Mouse (Mus musculus): ENCODE measurements around the gene 4430402I18Rik.

DNA sequence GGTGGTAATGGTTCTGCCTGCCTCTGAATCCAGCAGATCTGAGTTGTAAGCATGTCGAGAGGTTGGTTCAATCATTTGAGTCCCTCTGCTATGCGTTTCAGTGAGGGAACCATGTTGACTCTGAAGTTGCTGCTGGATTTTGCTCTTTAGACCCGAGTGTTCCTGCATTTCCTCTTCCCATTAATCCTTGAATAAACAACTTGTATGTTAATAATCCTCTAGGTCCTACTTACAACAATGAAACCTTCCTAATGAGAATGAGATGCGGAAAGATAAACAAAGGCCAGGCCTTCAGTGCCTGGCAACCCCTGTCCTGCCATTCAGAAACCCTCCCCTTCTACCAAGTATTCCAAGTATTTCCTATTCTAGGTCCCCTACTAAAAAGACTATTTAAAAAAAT, 51.1 kb downstream of the 4430402I18Rik start:
- TF ChIP-seq CTCF (IDR thresholded peaks at IDR 0.05) (no peak), EP300 (IDR thresholded peaks at IDR 0.05) (peak; percentile 44)
